Mouse (Mus musculus): ENCODE measurements around the gene Cnpy3.
A peak's percentile ranks its signal among the peaks of the same experiment; 100 is the strongest.

Gene Cnpy3

DNA sequence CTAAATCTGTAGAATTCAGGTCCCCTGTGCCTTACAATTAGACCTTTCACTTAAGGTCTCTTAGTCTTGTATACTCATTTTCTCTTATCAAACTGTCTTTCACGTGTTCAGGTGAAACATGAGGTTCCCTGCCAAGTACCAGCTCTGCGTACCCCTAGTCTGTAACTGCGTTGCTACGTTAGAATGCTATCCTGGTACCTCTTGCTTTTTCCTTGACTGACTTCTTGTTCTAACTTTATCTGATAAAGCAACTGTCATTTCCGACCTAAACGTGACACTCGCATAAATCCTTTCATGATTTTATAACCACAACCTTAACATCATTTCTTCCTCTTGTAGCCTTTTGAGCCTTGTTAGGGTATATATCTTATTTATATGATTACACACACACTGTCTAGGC, 39.6 kb downstream of the Cnpy3 start:
- DNase-seq = no peak

- DNase-seq = peak in 1 of 2 experiments; percentile 38
These were observed 40.3 kb downstream of the Cnpy3 start for GRCm38 (mm10) chr17:46711612-46712271.

DNA sequence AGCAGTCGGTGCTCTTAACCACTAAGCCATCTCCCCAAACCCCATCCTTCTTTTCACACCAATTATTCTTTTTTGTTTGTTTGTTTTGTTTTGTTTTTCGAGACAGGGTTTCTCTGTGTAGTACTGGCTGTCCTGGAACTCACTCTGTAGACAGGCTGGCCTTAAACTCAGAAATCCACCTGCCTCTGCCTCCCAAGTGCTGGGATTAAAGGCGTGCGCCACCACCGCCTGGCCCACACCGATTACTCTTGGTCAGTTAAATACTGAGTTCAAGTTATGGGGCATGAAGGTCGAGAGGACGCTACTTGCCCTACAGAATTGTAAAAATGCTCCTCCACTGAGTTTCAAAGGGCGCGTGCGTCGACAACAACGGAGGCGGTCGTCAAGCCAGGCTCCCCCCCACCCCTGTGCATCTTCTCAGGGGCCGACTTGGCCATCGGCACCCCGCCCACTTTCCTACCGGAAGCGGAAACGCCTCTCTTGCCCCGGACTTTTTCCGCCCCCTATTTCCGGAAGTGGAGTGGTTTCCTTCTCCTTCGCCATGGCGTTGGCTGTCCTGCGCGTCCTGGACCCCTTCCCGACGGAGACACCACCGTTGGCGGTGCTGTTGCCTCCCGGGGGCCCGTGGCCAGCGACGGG, 40.9 kb downstream of the Cnpy3 start, which contains the start of gene Pex6:
TSS of gene Pex6 (plus strand) at position 505 of the 639 bp plus-strand sequence.
- DNase-seq = peak; percentile 86 to 89

DNA sequence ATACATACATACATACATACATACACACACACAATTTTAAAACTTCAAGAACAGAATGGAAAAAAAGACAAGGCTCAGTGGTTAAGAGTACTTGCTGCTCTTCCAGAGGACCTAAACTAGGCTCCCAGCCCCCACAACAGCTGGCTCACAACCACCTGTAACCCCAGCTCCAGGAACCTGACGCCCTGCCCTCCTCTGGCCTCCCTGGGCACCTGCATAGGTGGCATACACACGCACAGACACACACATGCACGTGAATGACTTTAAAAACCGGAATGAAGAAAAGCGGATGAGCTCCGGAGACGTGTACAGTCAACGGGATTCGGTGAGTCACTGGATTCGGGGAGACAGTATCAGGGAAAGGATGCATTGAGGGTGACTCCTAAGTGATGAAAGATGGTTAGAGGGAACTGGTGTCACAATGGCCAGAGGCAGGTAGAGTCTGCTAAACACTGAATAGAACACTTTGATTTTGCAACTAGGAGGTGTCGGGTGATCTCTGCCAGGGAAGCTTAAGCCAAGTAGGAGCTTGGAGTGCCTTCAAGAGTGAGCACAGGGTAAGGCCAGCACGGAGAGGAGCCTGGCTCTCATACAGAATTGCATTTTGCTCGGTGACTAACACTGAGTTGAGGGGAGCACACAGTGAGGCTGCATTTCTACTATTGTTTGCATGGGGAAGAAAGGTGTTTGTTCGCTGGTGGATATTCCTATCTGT, 45.5 kb downstream of the Cnpy3 start:
- DNase-seq = no peak

DNA sequence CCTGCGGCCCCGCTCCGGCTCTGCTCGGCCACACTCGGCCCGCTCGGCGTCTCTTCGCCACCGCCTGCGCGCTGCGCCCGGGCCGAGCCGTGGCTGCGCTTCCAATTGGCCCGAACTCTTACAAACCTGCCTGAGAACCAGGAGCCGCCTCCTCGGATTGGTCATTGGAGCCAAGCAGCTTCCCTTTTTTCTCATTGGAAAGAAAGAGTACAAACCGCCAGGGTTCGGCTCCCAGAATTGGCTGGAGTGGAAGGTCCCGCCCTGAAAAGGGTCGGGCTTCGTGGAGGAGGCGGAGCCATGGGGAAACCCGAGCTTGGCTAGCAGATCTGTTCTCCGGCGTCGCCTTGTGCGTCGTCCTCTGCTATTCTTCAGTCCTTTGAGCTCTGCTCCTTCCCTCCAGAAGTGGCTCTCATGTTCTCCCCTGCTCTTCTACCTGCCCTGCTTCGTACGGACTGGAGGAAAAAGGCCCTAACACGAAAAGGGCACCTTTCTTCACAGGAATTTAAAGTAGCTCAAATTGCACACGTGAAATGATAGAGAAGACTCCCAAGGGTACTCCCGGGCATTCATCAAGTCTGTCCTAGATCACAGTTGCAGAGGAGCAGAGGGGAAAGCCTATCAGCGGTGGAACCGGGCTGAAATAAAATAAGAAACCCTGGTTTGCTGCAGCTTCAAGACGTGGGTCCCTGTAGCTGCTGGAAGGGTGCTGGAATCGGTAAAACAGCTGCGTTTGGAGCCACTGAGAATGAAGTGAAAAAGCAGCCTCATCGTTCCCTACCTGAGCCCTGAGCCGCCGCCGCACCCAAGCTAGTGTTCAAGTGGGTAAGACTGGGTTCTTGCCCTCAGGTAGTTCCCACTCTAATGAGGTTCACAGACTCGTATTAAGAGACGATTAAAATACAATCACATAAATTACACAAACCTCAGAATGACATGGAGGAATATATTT, 46.9 kb downstream of the Cnpy3 start, which contains the start of gene Ppp2r5d:
TSS of gene Ppp2r5d (minus strand) at position 225 of the 949 bp plus-strand sequence.
- peak; percentile 95 to 97 for DNase-seq

DNA sequence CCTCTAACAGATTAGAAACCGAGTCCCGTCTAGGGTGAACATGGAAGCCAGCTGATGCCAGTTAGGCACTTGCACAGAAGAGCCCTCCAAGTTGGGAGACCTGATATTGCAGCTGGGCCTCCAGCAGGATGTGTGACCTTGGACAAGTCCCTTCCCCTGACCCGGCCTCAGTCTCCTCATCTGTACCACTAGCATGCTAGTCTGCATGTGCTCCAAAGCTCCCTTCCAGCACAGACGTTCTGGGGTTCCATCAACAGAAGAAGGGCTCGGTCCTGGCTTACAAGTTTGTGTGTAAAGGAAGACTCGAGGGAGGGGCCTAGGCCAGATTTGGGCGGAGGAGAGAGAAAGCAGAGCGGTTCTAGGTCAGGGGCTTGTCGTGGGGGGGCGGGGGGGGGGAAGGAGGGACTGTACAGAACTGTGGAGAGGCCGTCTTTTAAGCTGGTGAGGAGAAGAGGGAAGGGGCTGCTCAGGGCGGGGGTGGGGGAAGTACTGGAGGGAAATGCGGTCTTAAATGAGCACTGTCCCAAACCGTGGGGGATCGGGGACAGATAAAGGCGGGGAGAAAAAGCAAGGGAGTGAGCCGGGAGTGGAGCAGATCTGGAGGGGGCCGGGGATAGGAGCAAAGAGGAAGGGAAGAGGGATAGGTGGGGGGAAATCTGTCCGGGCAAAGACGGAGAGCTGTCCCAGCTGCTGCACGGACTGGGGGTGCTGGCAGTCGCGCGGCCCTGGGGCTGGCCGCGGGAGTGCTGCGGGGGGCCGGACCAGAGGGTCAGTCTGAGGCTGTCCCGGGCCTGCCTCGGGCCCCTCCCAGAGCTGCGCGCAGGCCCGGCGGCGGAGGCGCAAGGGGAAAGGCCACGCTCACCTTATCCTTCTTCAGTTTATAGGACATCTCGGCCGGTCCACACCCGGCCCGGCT, 47.8 kb downstream of the Cnpy3 start:
- no peak for DNase-seq

DNA sequence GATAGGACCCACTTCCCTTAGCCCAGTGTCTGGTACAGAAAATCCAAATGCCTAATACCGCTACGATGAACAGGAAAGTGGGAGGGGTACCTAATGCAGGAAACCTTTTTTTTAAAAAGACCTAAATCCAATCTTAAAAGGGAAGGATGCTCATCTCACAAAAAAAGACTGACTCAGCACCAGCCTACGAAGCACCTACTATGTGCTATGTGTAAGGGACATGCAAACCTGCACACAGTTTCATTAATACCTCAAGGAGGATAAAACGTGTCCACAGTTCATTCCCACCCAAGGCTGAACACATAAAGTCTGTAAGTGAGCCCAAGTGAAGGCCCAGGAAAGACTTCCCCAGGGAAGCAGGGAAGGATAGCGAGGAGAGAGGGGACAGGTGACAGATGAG, 49.5 kb downstream of the Cnpy3 start:
- DNase-seq = no peak

- no peak for DNase-seq
These were observed 49.9 kb downstream of the Cnpy3 start for GRCm38 (mm10) chr17:46702100-46702499.

GRCm38 (mm10) chr17:46701489-46701888, 50.5 kb downstream of the Cnpy3 start:
- DNase-seq = no peak

DNA sequence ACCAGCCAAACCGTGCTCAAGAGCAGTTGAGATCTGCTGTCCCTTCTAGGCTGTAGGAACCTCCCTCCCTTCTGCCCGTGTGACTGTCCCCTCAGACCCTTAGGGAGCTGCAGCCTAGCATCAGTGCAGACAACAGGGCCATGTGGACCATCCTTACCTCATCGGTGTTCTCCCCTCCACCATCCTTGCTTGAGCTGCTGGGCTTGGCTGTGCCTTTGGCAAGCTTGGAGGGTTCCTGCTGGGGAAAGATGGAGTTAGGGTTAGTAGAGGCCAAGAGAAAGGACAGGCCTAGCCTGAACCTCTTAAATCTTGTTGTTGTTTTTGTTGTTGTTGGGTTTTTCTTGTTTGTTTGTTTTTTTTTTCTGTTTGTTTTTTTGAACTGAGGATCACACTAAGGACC, 52.1 kb downstream of the Cnpy3 start:
- DNase-seq = no peak

- DNase-seq = no peak
These were observed 52.8 kb downstream of the Cnpy3 start for GRCm38 (mm10) chr17:46699245-46699644.

GRCm38 (mm10) chr17:46698515-46698914, 53.5 kb downstream of the Cnpy3 start:
- DNase-seq = no peak

DNA sequence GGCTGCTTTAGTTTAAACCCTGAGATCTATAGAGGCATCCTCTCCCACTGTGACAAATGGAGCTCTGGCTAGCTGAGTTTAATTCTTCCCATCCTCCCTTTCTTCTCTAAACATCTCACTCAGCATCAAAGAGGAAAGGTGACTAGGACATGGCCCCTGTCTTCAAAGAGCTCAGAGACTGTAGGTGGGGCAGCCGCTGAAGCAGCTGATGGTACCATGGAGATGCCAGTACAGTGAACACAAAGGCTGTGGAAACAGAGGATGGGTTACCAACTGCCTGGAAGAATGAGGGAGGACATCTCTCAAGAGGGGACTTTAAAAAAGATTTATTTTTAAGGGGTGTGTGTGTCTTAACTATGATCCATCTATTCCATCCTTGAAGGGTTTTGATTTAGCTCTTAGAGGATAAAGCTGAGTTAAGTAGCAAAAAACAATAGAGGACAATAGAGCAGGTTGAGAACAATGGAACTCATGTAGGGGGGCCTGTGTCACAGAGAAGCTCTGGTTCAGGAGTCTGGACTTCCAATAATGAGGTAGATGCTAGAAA, 57.4 kb downstream of the Cnpy3 start:
- no peak for DNase-seq

DNA sequence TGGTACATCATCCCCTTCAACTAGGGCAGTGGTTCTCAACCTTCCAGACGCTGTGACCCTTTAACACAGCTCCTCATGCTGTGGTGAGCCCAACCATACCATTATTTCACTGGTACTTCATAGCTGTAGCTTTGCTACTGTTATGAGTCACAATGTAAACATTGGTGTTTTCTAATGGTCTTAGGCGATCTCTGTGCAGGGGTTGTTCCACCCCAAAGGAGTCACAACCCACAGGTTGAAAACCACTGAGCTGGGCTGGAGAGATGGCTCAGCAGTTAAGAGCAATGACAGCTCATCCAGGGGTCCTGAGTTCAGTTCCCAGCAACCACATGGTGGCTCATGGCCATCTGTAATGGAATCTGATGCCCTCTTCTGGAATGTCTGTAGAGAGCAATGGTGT, 60.6 kb downstream of the Cnpy3 start:
- DNase-seq = no peak

- no peak for DNase-seq
These were observed 61.3 kb downstream of the Cnpy3 start for GRCm38 (mm10) chr17:46690665-46691064.

GRCm38 (mm10) chr17:46685913-46686312, 66.1 kb downstream of the Cnpy3 start:
- DNase-seq = no peak

All from thymus, adult 18-20 months (tissue).